10 mouse cellular contexts compared by ENCODE assay signal in genomic region chr2:44257946-44258345, GRCm38 (mm10).
"Had no signal": no experiment of that assay in that cellular context is flagged by ENCODE, and none has a peak within 500 bp of the region (broad histone marks: within the 10 kb centered on the region; RNA-seq: fewer than 3 reads in every experiment).

No protein-coding gene starts in this region.

- H3K27ac ChIP-seq: limb, embryonic 13.5 days; liver, embryonic 14.5 days; neural tube, embryonic 12.5 days had no signal

- DNase-seq: kidney, postnatal 36 days; layer of hippocampus, adult 9-11 months; layer of hippocampus, postnatal 36 days; lung, adult 18-20 months; midbrain, embryonic 14.5 days; thymus, adult 2 months; thymus, postnatal 36 days had no signal

- H3K27me3 ChIP-seq: limb, embryonic 13.5 days; neural tube, embryonic 12.5 days had no signal

- H3K4me3 ChIP-seq: limb, embryonic 13.5 days; neural tube, embryonic 12.5 days had no signal

- H3K4me1 ChIP-seq: limb, embryonic 13.5 days; neural tube, embryonic 12.5 days had no signal
